Mouse (Mus musculus): Measurements from ENCODE around the gene Glrx. TPM values are rescaled to one million over a fixed set of nuclear protein-coding genes. Genes with fewer than 3 reads are reported as not detected.
A peak's percentile ranks its signal among the peaks of the same experiment; 100 is the strongest.

The Glrx gene
- polyA plus RNA-seq, 1 experiment from 2014 or later, result 30.8 TPM

GRCm38 (mm10) chr13:75840752-75841285, 1.2 kb downstream of the Glrx start:
- Histone ChIP-seq H3K4me1 (peaks cover 24% of the 10 kb centered on the region), H3K9me3 (no peaks in the 10 kb centered on the region), H3K4me2 (peak overlapping the region; percentile 85), H3K27ac (no peak overlapping the region), H3K4me3 (peak overlapping the region; percentile 53), H3K36me3 (no peaks in the 10 kb centered on the region), H3K9ac (peak overlapping the region; percentile 69), H3K27me3 (no peaks in the 10 kb centered on the region)
- 60% methylated on average over 6 of the region's 6 CpGs for whole genome bisulfite sequencing
- ATAC-seq (ENCODE audit: insufficient number of reproducible peaks, insufficient read depth, low FRiP score, low TSS enrichment, low read depth), result no peak

- H3K27ac ChIP-seq, result no peak overlapping the region
- H3K4me1 ChIP-seq, result peaks cover 24% of the 10 kb centered on the region
- WGBS, result 80% methylated on average over 3 of the region's 3 CpGs
- ATAC-seq (ENCODE audit: insufficient number of reproducible peaks, insufficient read depth, low FRiP score, low TSS enrichment, low read depth), result no peak
- H3K36me3 ChIP-seq, result no peaks in the 10 kb centered on the region
- H3K9me3 ChIP-seq, result no peaks in the 10 kb centered on the region
- 0 out of 2 replicates have a peak overlapping the region, but pooled peaks have one; percentile 85 for H3K4me2 ChIP-seq
- H3K4me3 ChIP-seq, result no peak overlapping the region
- no peak overlapping the region for H3K9ac ChIP-seq
- H3K27me3 ChIP-seq, result no peaks in the 10 kb centered on the region
These were observed 2.3 kb downstream of the Glrx start for GRCm38 (mm10) chr13:75841950-75842349.

GRCm38 (mm10) chr13:75843331-75843730, 3.7 kb downstream of the Glrx start:
- 93% methylated on average over 5 of the region's 5 CpGs for WGBS
- no peaks in the 10 kb centered on the region for H3K27me3 ChIP-seq

GRCm38 (mm10) chr13:75843993-75844683, 4.5 kb downstream of the Glrx start:
- WGBS, result 73% methylated on average over 8 of the region's 8 CpGs
- no peaks in the 10 kb centered on the region for H3K36me3 ChIP-seq
- H3K27ac ChIP-seq, result no peak overlapping the region
- ATAC-seq (ENCODE audit: insufficient number of reproducible peaks, insufficient read depth, low FRiP score, low TSS enrichment, low read depth), result no peak
- H3K9me3 ChIP-seq, result no peaks in the 10 kb centered on the region
- peaks cover 21% of the 10 kb centered on the region for H3K4me1 ChIP-seq
- H3K4me3 ChIP-seq, result no peak overlapping the region
- no peak overlapping the region for H3K9ac ChIP-seq
- no peak overlapping the region for H3K4me2 ChIP-seq
- no peaks in the 10 kb centered on the region for H3K27me3 ChIP-seq

More at GRCm38 (mm10) chr13:75843331-75843730, 3.7 kb downstream of the Glrx start:
- H3K4me3 ChIP-seq, result no peak overlapping the region
- H3K36me3 ChIP-seq, result no peaks in the 10 kb centered on the region
- H3K4me2 ChIP-seq, result no peak overlapping the region
- H3K4me1 ChIP-seq, result peaks cover 24% of the 10 kb centered on the region
- H3K27ac ChIP-seq, result no peak overlapping the region
- no peak overlapping the region for H3K9ac ChIP-seq
- H3K9me3 ChIP-seq, result no peaks in the 10 kb centered on the region
- ATAC-seq (ENCODE audit: insufficient number of reproducible peaks, insufficient read depth, low FRiP score, low TSS enrichment, low read depth), result no peak

- H3K4me1 ChIP-seq, result peaks cover 16% of the 10 kb centered on the region
- no peak overlapping the region for H3K9ac ChIP-seq
- H3K27me3 ChIP-seq, result no peaks in the 10 kb centered on the region
- H3K9me3 ChIP-seq, result no peaks in the 10 kb centered on the region
- WGBS, result 92% methylated on average over 2 of the region's 2 CpGs
- no peak overlapping the region for H3K4me3 ChIP-seq
- ATAC-seq (ENCODE audit: insufficient number of reproducible peaks, insufficient read depth, low FRiP score, low TSS enrichment, low read depth), result no peak
- no peak overlapping the region for H3K27ac ChIP-seq
- H3K36me3 ChIP-seq, result no peaks in the 10 kb centered on the region
- no peak overlapping the region for H3K4me2 ChIP-seq
These were observed 5.3 kb downstream of the Glrx start for GRCm38 (mm10) chr13:75844833-75845518.

GRCm38 (mm10) chr13:75845519-75846166, 6.0 kb downstream of the Glrx start:
- Histone ChIP-seq H3K27me3 (no peaks in the 10 kb centered on the region), H3K27ac (no peak overlapping the region), H3K9me3 (no peaks in the 10 kb centered on the region), H3K4me2 (no peak overlapping the region), H3K4me3 (no peak overlapping the region), H3K9ac (no peak overlapping the region), H3K4me1 (peaks cover 13% of the 10 kb centered on the region), H3K36me3 (no peaks in the 10 kb centered on the region)
- no peak for ATAC-seq (ENCODE audit: insufficient number of reproducible peaks, insufficient read depth, low FRiP score, low TSS enrichment, low read depth)
- 53% methylated on average over 4 of the region's 4 CpGs for WGBS

- Histone ChIP-seq H3K4me3 (no peak overlapping the region), H3K4me1 (peaks cover 3% of the 10 kb centered on the region; the same call in 1 of the 2 replicates), H3K9me3 (no peaks in the 10 kb centered on the region), H3K36me3 (0 out of 2 replicates have a peak, but pooled peaks cover 4% of the 10 kb centered on the region), H3K9ac (no peak overlapping the region), H3K27me3 (no peaks in the 10 kb centered on the region), H3K4me2 (no peak overlapping the region), H3K27ac (no peak overlapping the region)
- 86% methylated on average over 6 of the region's 6 CpGs for WGBS
- no peak for ATAC-seq (ENCODE audit: insufficient number of reproducible peaks, insufficient read depth, low FRiP score, low TSS enrichment, low read depth)
These were observed 7.4 kb downstream of the Glrx start for GRCm38 (mm10) chr13:75847027-75847426.

- 77% methylated on average over 4 of the region's 4 CpGs for WGBS
- no peak overlapping the region for H3K9ac ChIP-seq
- no peak overlapping the region for H3K4me3 ChIP-seq
- H3K36me3 ChIP-seq, result 0 out of 2 replicates have a peak, but pooled peaks cover 4% of the 10 kb centered on the region
- ATAC-seq (ENCODE audit: insufficient number of reproducible peaks, insufficient read depth, low FRiP score, low TSS enrichment, low read depth), result no peak
- no peaks in the 10 kb centered on the region for H3K27me3 ChIP-seq
- no peak overlapping the region for H3K27ac ChIP-seq
- H3K4me2 ChIP-seq, result no peak overlapping the region
- no peaks in the 10 kb centered on the region for H3K4me1 ChIP-seq
- H3K9me3 ChIP-seq, result 0 out of 2 replicates have a peak, but pooled peaks cover 4% of the 10 kb centered on the region
These were observed 12.4 kb downstream of the Glrx start for GRCm38 (mm10) chr13:75852027-75852426.

- Histone ChIP-seq H3K4me2 (no peak overlapping the region), H3K4me1 (no peaks in the 10 kb centered on the region), H3K4me3 (no peak overlapping the region), H3K27ac (no peak overlapping the region), H3K27me3 (no peaks in the 10 kb centered on the region), H3K36me3 (0 out of 2 replicates have a peak, but pooled peaks cover 4% of the 10 kb centered on the region), H3K9ac (no peak overlapping the region), H3K9me3 (0 out of 2 replicates have a peak, but pooled peaks cover 4% of the 10 kb centered on the region)
- no peak for ATAC-seq (ENCODE audit: insufficient number of reproducible peaks, insufficient read depth, low FRiP score, low TSS enrichment, low read depth)
- 84% methylated on average over 3 of the region's 3 CpGs for WGBS
These were observed 13.4 kb downstream of the Glrx start for GRCm38 (mm10) chr13:75853118-75853517.

GRCm38 (mm10) chr13:75859264-75859844, 19.7 kb downstream of the Glrx start:
- Histone ChIP-seq H3K9me3 (0 out of 2 replicates have a peak, but pooled peaks cover 4% of the 10 kb centered on the region), H3K4me3 (no peak overlapping the region), H3K9ac (no peak overlapping the region), H3K4me1 (no peaks in the 10 kb centered on the region), H3K27me3 (no peaks in the 10 kb centered on the region), H3K27ac (no peak overlapping the region), H3K36me3 (no peaks in the 10 kb centered on the region), H3K4me2 (no peak overlapping the region)
- ATAC-seq (ENCODE audit: insufficient number of reproducible peaks, insufficient read depth, low FRiP score, low TSS enrichment, low read depth), result no peak
- 87% methylated on average over 1 of the region's 1 CpGs for WGBS

- no peak overlapping the region for H3K27ac ChIP-seq
- no peaks in the 10 kb centered on the region for H3K27me3 ChIP-seq
- H3K4me2 ChIP-seq, result no peak overlapping the region
- no peaks in the 10 kb centered on the region for H3K4me1 ChIP-seq
- ATAC-seq (ENCODE audit: insufficient number of reproducible peaks, insufficient read depth, low FRiP score, low TSS enrichment, low read depth), result no peak
- H3K9ac ChIP-seq, result no peak overlapping the region
- H3K36me3 ChIP-seq, result peaks cover 27% of the 10 kb centered on the region
- no peaks in the 10 kb centered on the region for H3K9me3 ChIP-seq
- H3K4me3 ChIP-seq, result no peak overlapping the region
These were observed 26.0 kb downstream of the Glrx start for GRCm38 (mm10) chr13:75865486-75866184.
